Mouse (Mus musculus): ENCODE data around the gene Tex44. TPM values are rescaled to one million over a fixed set of nuclear protein-coding genes. Genes with fewer than 3 reads are reported as not detected.

Tex44 gene
- polyA plus RNA-seq, 1 experiment, result not detected

- Histone ChIP-seq H3K4me3 (ENCODE audit: extremely low read depth, insufficient read depth, insufficient read length) (no peak overlapping the region), H3K4me1 (ENCODE audit: control insufficient read depth, insufficient read depth, insufficient read length) (no peaks in the 10 kb centered on the region), H3K27me3 (ENCODE audit: control insufficient read depth, insufficient read depth, low read length) (no peaks in the 10 kb centered on the region), H3K36me3 (ENCODE audit: control insufficient read depth, insufficient read depth, low read length) (no peaks in the 10 kb centered on the region), H3K27ac (ENCODE audit: insufficient read depth, low read length) (no peak overlapping the region)
- peak; percentile 30 to 40 for DNase-seq (ENCODE audit: low read depth in 1 of 2, low spot score in 2 of 2)
- TF ChIP-seq POLR2A (IDR thresholded peaks at IDR 0.05; ENCODE audit: low read depth, low read length) (no peak), CTCF (IDR thresholded peaks at IDR 0.05; ENCODE audit: extremely low read depth, insufficient read depth, insufficient read length, insufficient replicate concordance) (peak; percentile 33; the same call in 1 of the 2 replicates)
- 42% methylated on average over 7 of the region's 7 CpGs for WGBS
Measured at GRCm38 (mm10) chr1:86415612-86416184, 10.4 kb upstream of the Tex44 start.

- H3K4me3 ChIP-seq (ENCODE audit: extremely low read depth, insufficient read depth, insufficient read length), result no peak overlapping the region
- 72% methylated on average over 6 of the region's 6 CpGs for WGBS
- no peaks in the 10 kb centered on the region for H3K27me3 ChIP-seq (ENCODE audit: control insufficient read depth, insufficient read depth, low read length)
- H3K4me1 ChIP-seq (ENCODE audit: control insufficient read depth, insufficient read depth, insufficient read length), result no peaks in the 10 kb centered on the region
- DNase-seq (ENCODE audit: low read depth in 1 of 2, low spot score in 2 of 2), result peak in 1 of 2 experiments; percentile 37
- no peaks in the 10 kb centered on the region for H3K36me3 ChIP-seq (ENCODE audit: control insufficient read depth, insufficient read depth, low read length)
- TF ChIP-seq POLR2A (IDR thresholded peaks at IDR 0.05; ENCODE audit: low read depth, low read length) (no peak), CTCF (IDR thresholded peaks at IDR 0.05; ENCODE audit: extremely low read depth, insufficient read depth, insufficient read length, insufficient replicate concordance) (peak; percentile 57; the same call in 1 of the 2 replicates)
- H3K27ac ChIP-seq (ENCODE audit: insufficient read depth, low read length), result no peak overlapping the region
Measured at GRCm38 (mm10) chr1:86416321-86416720, 9.8 kb upstream of the Tex44 start.

- DNase-seq (ENCODE audit: low read depth in 1 of 2, low spot score in 2 of 2), result no peak
- TF ChIP-seq POLR2A (IDR thresholded peaks at IDR 0.05; ENCODE audit: low read depth, low read length), result no peak
- TF ChIP-seq CTCF (IDR thresholded peaks at IDR 0.05; ENCODE audit: extremely low read depth, insufficient read depth, insufficient read length, insufficient replicate concordance), result no peak
- WGBS, result 79% methylated on average over 10 of the region's 10 CpGs
Measured at GRCm38 (mm10) chr1:86421007-86421406, 5.1 kb upstream of the Tex44 start.

GRCm38 (mm10) chr1:86423879-86424278 is 2.2 kb upstream of the Tex44 start:
- no peaks in the 10 kb centered on the region; the same call in 1 of the 2 replicates for H3K4me1 ChIP-seq (ENCODE audit: control insufficient read depth, insufficient read depth, insufficient read length)
- no peak overlapping the region for H3K4me3 ChIP-seq (ENCODE audit: extremely low read depth, insufficient read depth, insufficient read length)
- no peak overlapping the region for H3K27ac ChIP-seq (ENCODE audit: insufficient read depth, low read length)
- no peaks in the 10 kb centered on the region for H3K27me3 ChIP-seq (ENCODE audit: control insufficient read depth, insufficient read depth, low read length)
- TF ChIP-seq CTCF (IDR thresholded peaks at IDR 0.05; ENCODE audit: extremely low read depth, insufficient read depth, insufficient read length, insufficient replicate concordance) (no peak), POLR2A (IDR thresholded peaks at IDR 0.05; ENCODE audit: low read depth, low read length) (no peak)
- DNase-seq (ENCODE audit: low read depth in 1 of 2, low spot score in 2 of 2), result no peak
- H3K36me3 ChIP-seq (ENCODE audit: control insufficient read depth, insufficient read depth, low read length), result no peaks in the 10 kb centered on the region
- 36% methylated on average over 5 of the region's 5 CpGs for WGBS

More at GRCm38 (mm10) chr1:86421007-86421406, 5.1 kb upstream of the Tex44 start:
- no peaks in the 10 kb centered on the region; the same call in 1 of the 2 replicates for H3K4me1 ChIP-seq (ENCODE audit: control insufficient read depth, insufficient read depth, insufficient read length)
- no peaks in the 10 kb centered on the region for H3K27me3 ChIP-seq (ENCODE audit: control insufficient read depth, insufficient read depth, low read length)
- H3K36me3 ChIP-seq (ENCODE audit: control insufficient read depth, insufficient read depth, low read length), result no peaks in the 10 kb centered on the region
- no peak overlapping the region for H3K4me3 ChIP-seq (ENCODE audit: extremely low read depth, insufficient read depth, insufficient read length)
- H3K27ac ChIP-seq (ENCODE audit: insufficient read depth, low read length), result no peak overlapping the region

- H3K27ac ChIP-seq (ENCODE audit: insufficient read depth, low read length), result no peak overlapping the region
- TF ChIP-seq POLR2A (IDR thresholded peaks at IDR 0.05; ENCODE audit: low read depth, low read length) (no peak), CTCF (IDR thresholded peaks at IDR 0.05; ENCODE audit: extremely low read depth, insufficient read depth, insufficient read length, insufficient replicate concordance) (no peak)
- H3K27me3 ChIP-seq (ENCODE audit: control insufficient read depth, insufficient read depth, low read length), result no peaks in the 10 kb centered on the region
- no peaks in the 10 kb centered on the region; the same call in 1 of the 2 replicates for H3K4me1 ChIP-seq (ENCODE audit: control insufficient read depth, insufficient read depth, insufficient read length)
- WGBS, result 60% methylated on average over 1 of the region's 1 CpGs
- H3K36me3 ChIP-seq (ENCODE audit: control insufficient read depth, insufficient read depth, low read length), result no peaks in the 10 kb centered on the region
- DNase-seq (ENCODE audit: low read depth in 1 of 2, low spot score in 2 of 2), result no peak
- H3K4me3 ChIP-seq (ENCODE audit: extremely low read depth, insufficient read depth, insufficient read length), result no peak overlapping the region
Measured at GRCm38 (mm10) chr1:86424336-86424735, 1.8 kb upstream of the Tex44 start.

- Histone ChIP-seq H3K36me3 (ENCODE audit: control insufficient read depth, insufficient read depth, low read length) (no peaks in the 10 kb centered on the region), H3K4me1 (ENCODE audit: control insufficient read depth, insufficient read depth, insufficient read length) (no peaks in the 10 kb centered on the region; the same call in 1 of the 2 replicates), H3K4me3 (ENCODE audit: extremely low read depth, insufficient read depth, insufficient read length) (no peak overlapping the region), H3K27me3 (ENCODE audit: control insufficient read depth, insufficient read depth, low read length) (no peaks in the 10 kb centered on the region), H3K27ac (ENCODE audit: insufficient read depth, low read length) (no peak overlapping the region)
- 48% methylated on average over 11 of the region's 11 CpGs for WGBS
- DNase-seq (ENCODE audit: low read depth in 1 of 2, low spot score in 2 of 2), result no peak
- TF ChIP-seq POLR2A (IDR thresholded peaks at IDR 0.05; ENCODE audit: low read depth, low read length) (no peak), CTCF (IDR thresholded peaks at IDR 0.05; ENCODE audit: extremely low read depth, insufficient read depth, insufficient read length, insufficient replicate concordance) (no peak)
Measured at GRCm38 (mm10) chr1:86424835-86425547, 1.1 kb upstream of the Tex44 start.

GRCm38 (mm10) chr1:86430056-86430455 is 3.9 kb downstream of the Tex44 start:
- WGBS, result 50% methylated on average over 2 of the region's 2 CpGs
- DNase-seq (ENCODE audit: low read depth in 1 of 2, low spot score in 2 of 2), result peak; percentile 73 to 77
- Histone ChIP-seq H3K4me1 (ENCODE audit: control insufficient read depth, insufficient read depth, insufficient read length) (peaks cover 9% of the 10 kb centered on the region), H3K36me3 (ENCODE audit: control insufficient read depth, insufficient read depth, low read length) (no peaks in the 10 kb centered on the region), H3K27me3 (ENCODE audit: control insufficient read depth, insufficient read depth, low read length) (no peaks in the 10 kb centered on the region), H3K4me3 (ENCODE audit: extremely low read depth, insufficient read depth, insufficient read length) (no peak overlapping the region), H3K27ac (ENCODE audit: insufficient read depth, low read length) (no peak overlapping the region)
- TF ChIP-seq CTCF (IDR thresholded peaks at IDR 0.05; ENCODE audit: extremely low read depth, insufficient read depth, insufficient read length, insufficient replicate concordance), result peak; percentile 81; the same call in 1 of the 2 replicates
- TF ChIP-seq POLR2A (IDR thresholded peaks at IDR 0.05; ENCODE audit: low read depth, low read length), result no peak
